Mouse (Mus musculus) adrenal gland, postnatal 25 days (tissue): Measurements from ENCODE around the gene Gfm1. TPM values are rescaled to one million over a fixed set of nuclear protein-coding genes. Genes with fewer than 3 reads are reported as not detected.

Experiments
- DNase-seq: peaks from one replicate; pipeline ENCODE4 v3.0.0; 2021; ENCODE audit warnings: mixed read lengths
- long read RNA-seq: library from polyadenylated mRNA; stranded (forward); transcript quantifications from one replicate; pipeline ENCODE4 v2.0.0, GENCODE M21; 2021
- total RNA-seq: library from RNA; stranded (reverse); gene quantifications from 2 replicates; pipeline ENCODE4 v1.2.3, GENCODE M21; 2021

Gene Gfm1
- 78.8 and 97.6 TPM in 2 replicates for total RNA-seq
- long read RNA-seq, full-length matches to known transcripts: 104 of 122 reads
- long read RNA-seq, partial matches to known transcripts: 12 of 122 reads
- long read RNA-seq, other reads (novel, unspliced or antisense): 6 of 122 reads

DNA sequence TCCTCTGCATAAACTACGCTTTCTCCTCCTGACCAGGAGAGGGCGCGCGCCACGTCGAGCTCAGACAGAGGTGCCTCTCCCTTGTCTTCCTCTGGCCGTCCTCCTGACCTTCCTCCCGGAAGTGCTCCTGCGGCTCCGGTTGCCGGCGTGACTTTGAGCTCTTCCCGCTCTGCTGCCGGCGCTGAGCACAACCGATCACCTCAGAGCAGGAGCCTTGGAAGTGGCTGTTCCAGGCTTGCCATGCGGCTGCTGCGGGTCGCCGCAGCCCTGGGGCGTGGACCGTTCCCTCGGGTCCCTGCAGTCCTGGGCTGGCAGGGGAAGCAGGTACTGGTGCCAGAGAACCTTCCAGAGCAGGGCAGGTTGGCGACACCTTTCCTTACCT lies at the start of gene Gfm1:
Gene Gfm1, plus strand, starts transcription at position 98 of the 382 bp plus-strand sequence.
- peak; percentile 90 for DNase-seq

DNA sequence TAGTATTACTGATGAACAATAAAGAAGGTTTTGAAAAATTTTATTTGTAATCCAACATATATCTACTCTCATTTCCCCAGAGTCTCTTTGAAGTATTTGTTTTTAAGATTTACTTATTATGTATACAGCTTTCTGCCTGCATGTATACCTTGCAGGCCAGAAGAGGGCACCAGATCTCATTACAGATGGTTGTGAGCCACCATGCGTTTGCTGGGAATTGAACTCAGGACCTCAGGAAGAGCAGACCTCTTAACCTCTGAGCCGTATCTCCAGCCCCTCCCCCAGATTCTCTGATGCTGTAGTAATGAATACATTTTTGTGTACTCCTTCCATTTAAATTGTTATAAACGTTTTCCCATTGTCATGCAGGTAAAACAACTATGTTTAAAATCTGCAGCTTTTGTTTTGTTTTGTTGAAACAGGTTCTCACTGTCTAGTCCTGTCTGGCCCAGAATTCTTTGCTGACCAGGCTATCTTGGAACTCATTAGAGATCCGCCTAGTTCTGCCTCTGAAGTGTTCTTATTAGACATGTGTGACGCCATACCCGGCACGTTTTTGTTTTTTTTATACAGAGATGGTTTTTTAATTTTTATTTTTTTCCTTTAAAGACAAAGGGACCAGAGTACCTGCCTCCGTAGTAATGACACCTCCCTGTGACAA lies 428 bp upstream of the Gfm1 start:
- DNase-seq: no peak

DNA sequence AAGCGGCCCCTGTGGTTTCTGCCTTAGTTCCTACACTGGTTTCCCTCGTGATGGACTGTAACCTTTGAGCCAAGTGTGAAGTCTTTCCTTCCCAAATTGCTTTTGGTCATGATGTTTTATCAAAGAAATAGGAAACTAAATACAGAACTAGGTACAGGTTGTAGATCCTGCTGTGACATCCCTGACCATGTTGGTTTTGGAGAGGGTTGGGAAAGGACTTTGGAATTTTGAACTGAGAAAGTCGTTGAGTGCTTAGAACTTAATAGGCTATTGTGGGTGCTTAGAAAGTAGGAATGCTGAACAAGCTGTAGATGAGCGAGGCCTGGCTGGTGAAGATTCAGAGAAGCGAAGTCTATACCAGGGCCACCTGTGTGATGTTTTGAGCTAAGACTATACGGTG lies 4.1 kb downstream of the Gfm1 start:
- no peak for DNase-seq

DNA sequence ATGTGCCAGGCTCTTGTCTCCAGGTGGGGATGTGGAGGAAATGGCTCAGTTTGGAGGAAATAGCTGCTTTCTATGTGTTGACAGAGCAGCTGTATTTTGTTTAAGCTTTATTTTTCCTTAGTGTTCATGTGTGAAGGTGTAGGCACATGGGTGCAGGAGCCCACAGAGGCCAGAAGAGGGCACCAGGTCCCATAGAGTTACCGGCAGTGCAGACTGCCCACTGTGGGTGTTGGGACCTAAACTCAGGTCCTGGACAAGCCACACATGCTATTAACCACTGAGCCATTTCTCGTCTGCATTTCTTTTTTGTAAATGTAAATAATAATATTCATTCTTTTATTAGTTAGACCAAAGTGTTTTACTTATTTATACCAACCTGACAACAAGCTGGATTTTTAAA lies 17.2 kb downstream of the Gfm1 start:
- no peak for DNase-seq

DNA sequence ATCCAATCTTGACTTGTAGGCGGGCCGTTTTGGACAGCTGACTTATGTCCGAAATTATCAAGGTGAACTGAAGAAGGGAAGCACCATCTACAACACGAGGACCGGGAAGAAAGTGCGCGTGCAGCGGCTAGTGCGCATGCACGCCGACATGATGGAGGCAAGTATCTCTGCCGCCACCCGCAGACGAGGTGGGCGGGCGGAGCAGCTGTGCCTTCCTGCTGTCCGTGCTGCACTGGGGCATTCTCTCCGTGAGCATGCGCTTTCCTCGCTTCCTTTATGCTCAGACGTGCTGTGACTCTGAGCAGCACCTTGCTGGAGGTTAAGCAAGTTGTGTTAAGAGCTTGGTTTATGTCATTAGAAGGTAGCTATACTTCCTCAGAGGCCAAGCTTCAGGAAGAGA lies 19.8 kb downstream of the Gfm1 start:
- no peak for DNase-seq

DNA sequence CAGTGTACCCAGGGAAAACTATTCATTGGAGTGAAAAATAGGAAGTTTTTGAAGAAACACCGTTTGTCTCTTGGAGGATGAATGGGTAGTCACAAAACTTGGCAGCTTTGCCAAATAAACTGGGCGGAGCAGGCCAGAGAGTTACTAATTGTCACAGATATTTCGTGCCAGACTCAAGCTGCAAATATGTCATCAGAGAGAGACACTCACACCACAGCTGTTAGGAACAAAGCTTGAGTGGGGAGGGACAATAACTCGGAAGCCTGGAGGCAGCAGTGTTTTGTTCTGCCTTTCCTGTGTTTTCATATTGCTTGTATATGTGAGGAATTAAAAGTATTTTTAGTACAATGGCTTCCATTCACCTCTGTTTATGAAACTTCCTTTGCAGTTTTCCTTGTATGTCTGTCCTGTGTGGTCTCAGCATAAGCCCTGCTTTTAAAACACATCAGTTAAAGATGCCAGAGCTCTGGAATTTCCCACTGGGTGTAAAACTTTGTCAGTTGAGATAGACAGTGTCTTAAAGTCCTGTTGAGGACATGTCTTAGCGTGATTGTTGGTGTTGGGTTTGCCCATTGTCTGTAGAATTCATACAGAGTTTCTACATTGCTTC lies 20.8 kb downstream of the Gfm1 start:
- no peak for DNase-seq

DNA sequence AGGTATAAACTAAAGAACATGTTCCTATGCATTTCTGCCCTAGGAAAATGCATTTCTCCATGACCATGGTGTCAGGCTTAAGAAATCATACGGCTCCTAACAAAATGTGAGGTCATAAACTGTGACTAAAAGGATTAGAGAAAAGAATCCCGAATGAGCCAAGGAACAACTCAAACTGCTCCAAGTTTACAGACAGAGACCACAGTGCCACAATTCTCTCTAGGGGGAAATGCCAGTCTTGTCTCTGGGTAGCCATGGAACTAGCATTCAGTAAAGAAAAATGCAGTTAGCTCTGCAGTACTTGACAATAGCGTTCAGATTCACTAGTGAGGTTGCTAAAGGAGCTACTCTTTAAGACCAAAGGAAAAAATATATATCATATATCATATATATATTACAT lies 30.0 kb downstream of the Gfm1 start:
- no peak for DNase-seq

DNA sequence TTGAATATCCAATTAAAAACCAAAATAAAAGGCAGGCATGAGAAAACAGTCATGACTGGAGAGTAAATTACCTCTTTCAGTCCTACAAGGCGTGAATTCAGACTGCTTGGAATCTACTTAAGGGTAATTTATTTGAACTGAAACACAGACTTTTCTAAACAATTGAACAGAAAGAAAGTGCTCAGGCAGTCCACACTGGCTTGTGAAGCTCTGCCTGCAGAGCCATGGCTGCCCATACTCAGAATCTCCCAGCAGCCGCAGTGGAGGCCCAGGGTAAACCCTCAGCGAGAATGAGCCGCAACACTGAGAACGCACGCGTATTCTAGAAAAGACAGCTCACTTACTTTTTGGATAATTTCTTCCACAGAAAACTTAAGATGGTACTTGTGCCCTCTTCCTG lies 32.1 kb downstream of the Gfm1 start:
- DNase-seq: no peak

DNA sequence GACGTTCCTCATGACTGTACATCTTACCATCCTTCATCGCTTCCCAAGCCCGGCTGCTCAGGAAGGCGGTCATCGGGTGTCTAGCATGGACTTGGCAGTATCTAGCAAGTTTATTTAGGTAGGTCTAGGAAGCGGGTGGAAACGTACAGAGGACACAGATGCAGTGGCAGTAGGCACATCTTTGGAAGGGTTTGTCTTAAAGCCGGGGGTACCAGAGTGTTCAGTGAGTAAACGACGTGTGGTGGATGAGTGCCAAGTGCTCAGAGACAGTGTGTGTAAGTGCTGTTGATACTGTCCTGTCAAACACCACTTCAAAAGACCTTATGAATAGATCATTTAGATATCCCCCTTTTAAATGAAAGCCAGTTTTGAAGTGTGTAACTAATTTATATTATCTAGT lies 32.7 kb downstream of the Gfm1 start:
- no peak for DNase-seq

DNA sequence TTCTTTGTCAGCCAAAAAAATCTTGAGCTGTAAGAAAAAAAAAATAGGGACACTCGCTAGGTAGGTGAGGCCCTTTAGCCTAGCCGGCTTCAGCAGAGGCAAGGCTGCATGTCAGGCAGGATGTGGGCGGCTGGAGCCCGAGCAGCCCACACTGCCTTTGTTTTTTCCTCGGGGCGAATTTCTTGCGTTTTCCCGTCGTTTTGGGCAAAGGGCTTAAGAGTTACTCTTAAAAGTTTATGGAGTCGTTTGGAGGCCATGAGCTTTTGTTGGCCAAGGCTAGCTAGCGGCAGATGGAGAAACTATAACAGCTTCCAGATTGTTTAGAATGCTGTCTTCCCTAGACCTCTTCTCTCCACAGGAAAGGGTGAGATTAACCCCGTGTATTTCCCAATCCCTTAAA lies 33.1 kb downstream of the Gfm1 start:
- no peak for DNase-seq

DNA sequence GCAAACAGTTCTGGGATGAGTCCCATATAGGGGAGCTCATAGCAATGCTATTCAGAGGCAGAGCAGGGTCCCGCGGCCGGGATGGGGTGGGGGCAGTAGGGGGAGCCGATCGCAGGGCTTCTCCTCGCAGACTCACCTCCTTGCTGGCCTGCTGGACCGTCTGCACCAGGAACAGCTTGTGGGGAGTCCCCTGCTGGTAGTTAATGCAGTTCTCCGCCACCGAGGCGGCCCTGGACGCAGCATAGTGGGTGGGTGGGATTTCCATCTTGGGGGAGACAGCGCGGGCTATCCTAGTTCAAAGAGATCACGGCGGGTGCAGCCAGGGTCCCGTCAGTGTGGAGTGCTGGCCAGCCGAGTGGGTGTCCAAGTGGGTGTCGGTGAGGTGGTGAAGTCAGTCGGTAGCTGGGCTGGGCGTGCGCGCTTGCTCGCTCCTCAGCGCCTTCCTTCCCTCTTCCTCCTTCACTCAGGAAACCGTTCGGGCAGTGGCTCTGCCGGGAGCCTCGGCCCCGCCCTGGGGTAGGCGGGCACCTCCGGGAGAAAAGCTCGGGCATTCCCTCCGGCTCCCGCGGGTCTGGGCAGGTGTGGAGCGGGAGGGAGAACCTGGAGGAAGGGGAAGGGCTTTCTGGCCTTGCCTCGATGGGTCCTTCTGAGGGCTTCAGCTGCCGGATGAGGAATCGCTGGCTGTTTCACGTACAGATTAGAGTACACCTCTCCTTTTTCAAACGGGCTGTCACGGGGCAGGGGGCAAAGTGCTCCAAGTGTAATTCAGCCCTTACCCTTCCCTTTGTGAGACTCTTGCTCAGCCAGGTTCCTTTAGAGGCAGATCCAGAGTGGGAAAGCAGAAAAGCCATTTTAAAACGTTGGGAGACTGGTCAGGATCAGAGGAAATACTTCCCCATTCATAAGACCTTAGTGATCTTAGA lies 33.8 kb downstream of the Gfm1 start, which contains the start of gene Lxn:
Gene Lxn, minus strand, starts transcription at position 477 of the 923 bp plus-strand sequence.
- DNase-seq: peak; percentile 77

DNA sequence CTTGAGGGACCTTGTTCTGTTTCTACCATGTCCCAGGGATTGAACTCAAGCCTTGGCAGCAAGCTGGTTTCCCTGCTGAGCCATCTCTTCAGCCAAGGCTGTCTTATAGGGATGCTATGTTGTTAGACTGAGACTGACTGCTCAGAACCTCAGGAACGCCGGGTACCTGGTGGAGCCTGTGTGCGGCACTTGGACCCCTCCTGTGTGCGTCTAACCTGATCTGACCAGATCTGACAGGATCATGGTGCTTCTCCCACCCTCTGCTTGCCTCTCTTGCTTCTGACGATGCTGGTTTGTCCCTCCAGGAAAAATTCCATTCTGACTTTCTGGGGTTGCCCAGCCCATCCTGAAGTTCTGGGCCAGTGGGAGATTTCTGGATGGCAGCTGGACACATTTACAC lies 36.7 kb downstream of the Gfm1 start:
- DNase-seq: no peak

DNA sequence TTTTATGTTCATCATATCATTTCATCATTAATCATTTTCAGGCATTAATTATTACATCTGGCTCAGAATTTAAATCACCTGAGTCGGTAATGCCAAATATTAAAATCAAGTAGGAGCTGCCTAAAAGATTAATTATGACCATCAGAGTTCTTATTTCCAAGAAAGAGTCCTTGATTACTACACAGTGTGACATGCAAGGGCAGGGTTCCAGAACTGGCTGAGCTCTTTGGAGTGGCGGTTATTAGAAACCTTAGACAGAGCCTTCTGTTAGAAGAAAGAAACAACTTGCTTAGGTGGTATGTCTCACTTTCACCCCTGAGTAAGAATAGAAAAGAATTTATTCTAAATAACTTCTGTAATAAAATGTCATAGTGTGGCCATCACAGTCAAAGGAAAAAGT lies 37.4 kb downstream of the Gfm1 start:
- no peak for DNase-seq

DNA sequence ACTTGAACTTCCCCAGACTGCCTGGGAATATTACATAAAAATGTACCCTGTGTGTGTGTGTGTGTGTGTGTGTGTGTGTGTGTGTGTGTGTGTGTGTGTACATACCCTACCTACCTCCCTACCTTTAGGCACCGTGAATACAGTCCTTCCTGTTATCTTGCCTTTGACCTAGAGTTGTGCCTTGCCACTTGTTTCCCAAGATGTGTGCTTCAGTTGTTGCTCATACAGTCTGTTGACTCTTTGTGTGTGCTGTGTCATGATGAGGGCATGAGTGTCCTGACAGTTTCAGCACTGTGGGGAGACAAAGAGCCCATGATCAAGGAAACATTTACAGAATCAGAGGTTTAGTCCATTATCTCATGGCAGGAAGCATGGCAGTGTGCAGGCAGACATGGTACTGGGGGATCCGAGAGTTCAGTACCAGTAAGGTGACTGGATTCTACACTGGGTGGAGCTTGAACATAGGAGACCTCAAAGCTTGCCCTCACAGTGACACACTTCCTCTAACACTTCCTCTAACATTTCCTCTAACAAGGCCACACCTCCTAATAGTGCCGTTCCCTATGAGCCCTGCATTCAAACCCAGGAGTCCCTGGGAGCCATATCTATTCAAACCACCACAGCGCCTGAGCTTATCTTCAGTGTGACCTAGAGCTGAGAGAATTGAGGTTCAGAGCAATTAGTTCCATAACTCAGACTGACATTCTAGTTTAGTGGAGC lies 41.7 kb downstream of the Gfm1 start:
- no peak for DNase-seq

DNA sequence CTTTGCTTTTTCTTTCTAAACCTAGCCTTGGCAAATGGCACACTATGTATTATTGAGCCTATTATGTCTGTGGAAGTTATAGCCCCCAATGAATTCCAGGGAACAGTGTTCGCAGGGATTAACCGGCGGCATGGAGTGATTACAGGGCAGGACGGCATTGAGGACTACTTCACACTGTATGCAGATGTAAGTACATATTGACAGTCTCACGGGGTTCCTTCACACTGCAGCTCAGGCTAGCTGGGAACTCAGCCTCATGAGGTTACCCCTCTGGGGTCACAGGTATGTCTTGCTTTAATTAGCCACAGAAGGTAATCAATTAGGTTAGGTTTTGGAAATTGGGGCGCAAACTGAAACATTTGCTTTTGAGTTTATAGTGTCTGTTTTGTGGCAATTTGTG lies 43.5 kb downstream of the Gfm1 start:
- no peak for DNase-seq

DNA sequence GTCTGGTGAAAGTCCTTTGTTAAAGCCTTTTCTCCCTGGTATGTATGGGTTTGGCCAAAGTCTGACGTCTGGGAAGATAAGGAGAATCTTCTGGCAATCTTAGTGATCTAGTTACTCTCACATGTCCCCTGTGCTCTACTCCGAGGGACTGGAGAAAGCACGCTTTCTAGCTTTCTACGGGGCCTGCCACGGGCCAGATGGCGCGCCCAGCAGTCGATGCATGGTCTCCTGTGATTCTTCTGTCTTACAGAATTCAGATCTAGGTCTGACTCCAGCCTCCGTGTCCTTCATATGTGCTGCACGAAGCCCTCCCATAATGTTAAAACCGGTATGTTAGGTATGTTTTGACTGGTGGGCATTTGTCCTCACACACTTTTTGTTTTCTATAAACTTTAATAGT lies 49.9 kb downstream of the Gfm1 start:
- DNase-seq: no peak

DNA sequence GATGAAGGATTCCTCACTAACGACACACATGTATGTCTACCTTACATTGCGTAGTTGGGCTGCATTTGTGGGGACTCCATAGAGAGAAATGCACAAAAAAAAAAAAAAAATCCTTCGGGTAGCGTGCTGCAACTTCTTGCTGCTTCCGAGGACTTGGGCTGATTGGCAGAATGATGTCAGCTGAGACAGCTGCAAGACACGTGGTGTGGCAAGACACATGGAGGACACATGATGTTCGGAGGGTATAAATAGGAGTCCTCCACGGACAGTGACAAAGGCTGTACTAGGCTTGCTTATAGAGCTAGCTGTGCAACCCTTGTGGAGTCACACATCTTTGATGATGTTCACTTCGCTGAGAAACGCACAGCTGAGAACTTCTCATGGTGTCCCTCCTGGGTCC lies 52.5 kb downstream of the Gfm1 start:
- DNase-seq: no peak

DNA sequence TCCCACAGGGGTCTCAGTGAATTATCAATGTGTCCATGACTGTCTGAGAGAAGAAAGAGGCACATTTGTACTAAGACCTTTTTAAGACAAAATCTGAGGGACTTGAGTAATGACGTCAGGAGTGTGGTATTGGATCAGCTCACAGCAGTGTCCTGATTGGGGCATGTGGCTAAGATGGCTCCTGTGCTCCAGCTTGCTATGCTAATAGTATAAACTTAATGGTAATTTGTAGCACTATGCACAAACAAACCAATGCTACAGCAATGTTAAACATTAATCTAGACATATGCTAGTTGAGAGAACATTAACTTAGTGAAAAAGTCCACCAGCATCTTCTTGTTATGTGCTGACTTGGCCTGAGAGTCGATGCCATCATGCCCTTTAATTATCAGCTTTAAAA lies 55.3 kb downstream of the Gfm1 start:
- no peak for DNase-seq

DNA sequence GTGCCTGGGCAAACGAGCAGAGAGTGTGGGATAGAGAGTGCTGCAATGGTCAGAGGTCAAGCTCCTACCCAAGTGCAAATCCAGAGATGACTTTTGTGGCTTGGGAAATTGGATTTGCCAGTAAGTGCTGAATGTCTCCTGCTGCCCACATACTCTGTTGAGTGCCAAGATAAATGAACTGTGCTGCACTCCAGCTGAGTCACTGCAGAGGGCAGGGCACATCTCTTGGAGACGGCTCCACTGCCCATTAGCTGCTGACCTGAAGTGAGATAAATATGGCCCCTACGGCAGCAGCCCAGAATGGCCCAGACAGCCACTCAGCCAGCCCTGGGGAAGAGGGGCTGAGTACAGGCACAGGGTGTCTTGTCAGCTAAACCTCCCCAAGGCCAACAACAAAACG lies 60.3 kb downstream of the Gfm1 start:
- peak; percentile 3 for DNase-seq

DNA sequence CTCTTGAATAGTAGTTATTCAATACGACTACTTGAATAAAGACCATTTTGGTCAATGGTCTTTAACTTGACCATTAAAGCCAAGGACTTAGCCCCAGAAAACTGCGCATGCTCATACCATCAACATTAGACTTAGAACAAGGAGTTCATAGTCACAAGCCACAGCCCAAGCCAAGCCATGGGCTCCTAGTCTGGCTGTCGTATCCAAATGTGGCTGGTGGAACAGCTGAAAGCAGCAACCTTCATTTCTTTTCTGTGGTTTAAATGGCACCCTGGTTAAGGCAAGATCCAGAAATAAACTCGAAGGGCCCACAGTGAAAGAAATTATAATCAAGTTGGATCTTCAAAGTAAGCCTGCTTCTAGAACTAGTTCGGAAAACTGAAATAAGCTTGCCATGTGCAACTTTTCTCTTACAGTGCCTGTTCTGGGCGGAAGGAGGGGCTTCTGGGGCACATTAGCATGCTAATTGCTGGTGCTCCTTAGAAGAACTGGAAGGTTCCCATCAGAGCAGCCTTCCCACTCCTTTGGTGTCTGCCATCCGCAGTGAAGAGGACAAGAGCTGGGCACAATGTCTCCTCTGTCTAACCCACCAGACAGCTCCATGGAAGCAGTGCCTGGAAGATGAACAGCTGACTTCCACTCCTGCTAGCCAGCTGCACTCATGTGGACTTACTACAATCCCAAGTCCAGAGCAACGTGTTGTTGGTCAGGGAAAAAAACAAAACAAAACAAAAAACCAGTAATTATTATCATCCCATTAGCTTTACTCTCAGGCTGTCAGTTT lies 62.4 kb downstream of the Gfm1 start:
- DNase-seq: no peak

DNA sequence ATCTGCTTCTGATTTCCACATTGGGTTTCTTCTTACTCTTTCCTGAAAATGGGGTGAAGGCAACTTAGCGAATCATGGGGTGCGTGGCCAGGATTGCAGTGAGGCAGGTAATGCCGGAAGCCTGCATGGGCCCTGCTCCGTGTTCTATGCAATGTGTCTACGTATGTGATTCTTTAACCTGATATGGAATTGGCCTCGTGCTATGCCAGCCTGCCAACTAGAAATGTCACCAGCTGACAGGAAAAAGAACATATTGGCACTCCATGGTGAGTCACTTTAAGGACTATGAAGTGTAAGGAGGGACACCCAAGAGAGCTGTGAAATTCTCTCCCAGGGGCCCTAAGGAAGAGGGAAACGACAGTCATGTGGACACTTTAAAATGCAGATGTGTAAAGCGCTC lies 63.2 kb downstream of the Gfm1 start:
- DNase-seq: no peak

DNA sequence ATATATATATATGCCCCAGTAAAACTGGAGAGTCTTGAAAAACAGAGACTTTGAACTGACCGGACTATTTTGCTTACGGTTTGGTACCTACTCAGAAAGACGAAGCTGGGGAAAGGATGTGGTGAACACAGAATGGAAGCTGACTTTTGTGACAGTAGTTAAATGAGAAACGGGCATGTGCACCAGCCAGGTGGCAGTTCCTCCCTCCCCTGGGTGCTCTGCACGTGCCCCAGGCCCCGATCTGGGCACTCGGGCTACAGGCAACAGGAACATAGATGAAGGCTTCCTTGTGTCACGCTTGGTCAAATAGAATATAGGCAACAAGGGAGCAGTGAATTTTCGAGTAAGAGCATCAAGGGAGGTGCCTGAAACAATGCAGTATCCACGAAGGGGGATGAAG lies 66.4 kb downstream of the Gfm1 start:
- no peak for DNase-seq
